Mouse (Mus musculus) embryo, embryonic 10 days (tissue): ENCODE measurements at regions not wholly inside any gene's neighbourhood (a gene's known extent, or its start where the extent isn't known, plus 50 kb on each side); places are given as distances from the start of the nearest gene placed in this dataset.

Experiments used
- DNase-seq: peaks from one replicate; pipeline ENCODE4 v3.0.0-alpha.2; 2015; ENCODE audit warnings: low spot score

- DNase-seq: no peak
Measured at GRCm38 (mm10) chr16:29706996-29707395, 127.9 kb downstream of the Opa1 start.

GRCm38 (mm10) chr16:29707656-29708055, 128.5 kb downstream of the Opa1 start:
- DNase-seq: no peak

GRCm38 (mm10) chr16:29709072-29709471, 129.9 kb downstream of the Opa1 start:
- DNase-seq: no peak

GRCm38 (mm10) chr16:29711386-29711785, 132.3 kb downstream of the Opa1 start:
- no peak for DNase-seq

GRCm38 (mm10) chr16:29711912-29712681, 133.0 kb downstream of the Opa1 start:
- DNase-seq: no peak

GRCm38 (mm10) chr16:29714612-29715127, 135.5 kb downstream of the Opa1 start:
- no peak for DNase-seq

- peak; percentile 62 for DNase-seq
Measured at GRCm38 (mm10) chr16:29718965-29719364, 139.8 kb downstream of the Opa1 start.

GRCm38 (mm10) chr16:29719571-29720451, 140.7 kb downstream of the Opa1 start:
- DNase-seq: peak; percentile 82

GRCm38 (mm10) chr16:29725153-29725552, 146.0 kb downstream of the Opa1 start:
- DNase-seq: peak; percentile 53

GRCm38 (mm10) chr16:29725563-29725962, 146.4 kb downstream of the Opa1 start:
- DNase-seq: no peak

GRCm38 (mm10) chr16:29727397-29727796, 148.3 kb downstream of the Opa1 start:
- DNase-seq: no peak

- peak; percentile 89 for DNase-seq
Measured at GRCm38 (mm10) chr16:29728769-29729481, 149.8 kb downstream of the Opa1 start.

GRCm38 (mm10) chr16:29730010-29730409, 150.9 kb downstream of the Opa1 start:
- DNase-seq: peak; percentile 57

- no peak for DNase-seq
Measured at GRCm38 (mm10) chr16:29732889-29733288, 153.8 kb downstream of the Opa1 start.

GRCm38 (mm10) chr16:29733847-29734246, 154.7 kb downstream of the Opa1 start:
- DNase-seq: peak; percentile 39

- peak; percentile 85 for DNase-seq
Measured at GRCm38 (mm10) chr16:29734324-29734723, 155.2 kb downstream of the Opa1 start.

- peak; percentile 84 for DNase-seq
Measured at GRCm38 (mm10) chr16:29734738-29735250, 155.7 kb downstream of the Opa1 start.

GRCm38 (mm10) chr16:29735371-29736008, 156.4 kb downstream of the Opa1 start:
- DNase-seq: peak; percentile 47

GRCm38 (mm10) chr16:29736211-29736610, 157.1 kb downstream of the Opa1 start:
- DNase-seq: no peak

- DNase-seq: no peak
Measured at GRCm38 (mm10) chr16:29738075-29738474, 158.9 kb downstream of the Opa1 start.

- DNase-seq: peak; percentile 69
Measured at GRCm38 (mm10) chr16:29742497-29743230, 163.5 kb downstream of the Opa1 start.
